ENCODE assay signal across 15 mouse cellular contexts in the genomic region with DNA sequence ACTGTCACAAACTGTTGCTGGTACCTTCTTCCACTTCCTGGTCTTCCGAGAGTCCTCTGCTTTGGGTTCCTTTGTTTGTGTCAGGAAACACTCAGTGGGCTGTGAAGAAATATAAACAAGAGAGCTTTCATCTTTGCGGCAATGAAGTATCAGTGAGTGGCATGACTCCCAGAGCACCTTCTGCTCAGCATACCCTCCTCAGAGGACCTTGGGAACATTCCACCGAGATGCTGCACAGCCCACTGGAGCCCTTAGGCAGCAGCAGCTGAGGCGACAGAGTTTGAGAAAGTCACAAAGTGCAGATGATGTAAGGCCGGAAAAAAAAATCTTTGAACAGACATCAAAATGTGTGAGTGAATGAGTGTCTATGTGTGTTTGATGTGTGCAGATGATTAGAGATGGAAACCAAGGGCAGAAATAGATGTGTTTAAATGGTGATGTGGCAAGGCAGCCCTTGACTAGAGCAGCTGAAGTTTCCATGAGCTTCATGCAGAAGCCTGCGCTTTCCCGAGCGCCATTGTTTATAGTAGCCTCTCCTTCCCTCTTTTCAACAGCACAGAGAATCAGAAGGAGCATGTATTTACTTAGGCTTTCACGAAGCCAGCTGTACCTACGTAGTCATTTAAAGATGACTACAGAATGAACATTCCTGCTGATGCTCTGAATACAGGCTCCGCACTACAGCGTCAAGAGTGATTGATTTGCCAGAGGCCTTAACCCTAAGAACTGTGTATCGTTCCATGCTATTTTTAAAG. TPM values are rescaled to one million over a fixed set of nuclear protein-coding genes. Genes with fewer than 3 reads are reported as not detected.
DNase-seq lines count a peak whose midpoint lies in the region; ATAC-seq lines count a peak whose summit lies in the region.
"Had no signal": no experiment of that assay in that cellular context is flagged by ENCODE, and none has a peak within 500 bp of the region (broad histone marks: within the 10 kb centered on the region; RNA-seq: fewer than 3 reads in every experiment).

No protein-coding gene starts in this region.

- peak overlapping the region; percentile 28; the same call in 1 of the 2 replicates for H3K27ac ChIP-seq in heart, embryonic 13.5 days (replicated peaks)
- no peak overlapping the region for H3K27ac ChIP-seq in heart, embryonic 12.5 days (ENCODE audit: poor library complexity, severe bottlenecking)
- peak overlapping the region; percentile 10; the same call in 1 of the 2 replicates for H3K27ac ChIP-seq in intestine, embryonic 15.5 days
- H3K27ac ChIP-seq: hindbrain, embryonic 13.5 days had no signal

- H3K4me1 ChIP-seq in heart, embryonic 13.5 days, result peaks cover 22% of the 10 kb centered on the region
- H3K4me1 ChIP-seq in heart, embryonic 12.5 days (replicated peaks), result peaks cover 8% of the 10 kb centered on the region; the same call in 1 of the 2 replicates
- peaks cover 9% of the 10 kb centered on the region for H3K4me1 ChIP-seq in intestine, embryonic 15.5 days (replicated peaks)
- H3K4me1 ChIP-seq: hindbrain, embryonic 13.5 days had no signal

- no peak for ATAC-seq in heart, embryonic 13.5 days (ENCODE audit: extremely low read depth, insufficient number of reproducible peaks, low FRiP score, low TSS enrichment)
- no peak for ATAC-seq in heart, embryonic 12.5 days (ENCODE audit: insufficient number of reproducible peaks, low FRiP score)
- ATAC-seq in intestine, embryonic 15.5 days, result peak; percentile 71

- WGBS in heart, embryonic 13.5 days, result 52% methylated on average over 13 of the region's 13 CpGs
- WGBS in heart, embryonic 12.5 days, result 57% methylated on average over 13 of the region's 13 CpGs
- WGBS in intestine, embryonic 15.5 days, result 29% methylated on average over 13 of the region's 13 CpGs

- H3K27me3 ChIP-seq in heart, embryonic 13.5 days (replicated peaks), result no peaks in the 10 kb centered on the region
- no peaks in the 10 kb centered on the region for H3K27me3 ChIP-seq in heart, embryonic 12.5 days (replicated peaks)
- H3K27me3 ChIP-seq in intestine, embryonic 15.5 days (replicated peaks), result no peaks in the 10 kb centered on the region
- H3K27me3 ChIP-seq: hindbrain, embryonic 13.5 days had no signal

- H3K9me3 ChIP-seq in heart, embryonic 13.5 days, result no peaks in the 10 kb centered on the region
- no peaks in the 10 kb centered on the region for H3K9me3 ChIP-seq in heart, embryonic 12.5 days (replicated peaks)
- no peaks in the 10 kb centered on the region for H3K9me3 ChIP-seq in intestine, embryonic 15.5 days
- H3K9me3 ChIP-seq: heart, embryonic 10.5 days had no signal

- no peaks in the 10 kb centered on the region for H3K36me3 ChIP-seq in heart, embryonic 13.5 days
- H3K36me3 ChIP-seq in heart, embryonic 12.5 days, result no peaks in the 10 kb centered on the region
- H3K36me3 ChIP-seq in intestine, embryonic 15.5 days, result no peaks in the 10 kb centered on the region
- H3K36me3 ChIP-seq: heart, embryonic 10.5 days; hindbrain, embryonic 13.5 days had no signal

- DNase-seq in CD4-positive, CD25-positive, alpha-beta regulatory T cell, adult 2 months (ENCODE audit: low read depth, low spot score), result peak; percentile 31
- DNase-seq in lung, postnatal 14 days, result peak; percentile 27
- no peak for DNase-seq in cerebellum, adult 8-10 months
- DNase-seq in yolk sac, embryonic 10.5 days (ENCODE audit: low spot score), result no peak
- DNase-seq in heart, adult 8-10 months (ENCODE audit: low spot score), result no peak
- DNase-seq: adrenal gland, postnatal 10 days; spleen, adult 18-20 months; thymus, adult 2 months had no signal

- H3K4me2 ChIP-seq in heart, embryonic 13.5 days, result no peak overlapping the region
- no peak overlapping the region for H3K4me2 ChIP-seq in heart, embryonic 12.5 days
- H3K4me2 ChIP-seq in intestine, embryonic 15.5 days (replicated peaks), result no peak overlapping the region
- H3K4me2 ChIP-seq: hindbrain, embryonic 13.5 days had no signal

- H3K9ac ChIP-seq in heart, embryonic 13.5 days, result no peak overlapping the region
- no peak overlapping the region for H3K9ac ChIP-seq in heart, embryonic 12.5 days
- H3K9ac ChIP-seq in intestine, embryonic 15.5 days, result no peak overlapping the region
- H3K9ac ChIP-seq: hindbrain, embryonic 13.5 days had no signal

- no peak overlapping the region for H3K4me3 ChIP-seq in heart, embryonic 13.5 days
- H3K4me3 ChIP-seq in heart, embryonic 12.5 days, result no peak overlapping the region
- H3K4me3 ChIP-seq in intestine, embryonic 15.5 days (replicated peaks), result no peak overlapping the region
- H3K4me3 ChIP-seq: heart, embryonic 10.5 days; hindbrain, embryonic 13.5 days; myocyte had no signal

RNA-seq across cellular contexts. Expression of gene Tmem30c, which starts 25.4 kb away (rescaled TPM):
- polyA plus RNA-seq in heart, embryonic 13.5 days (2015; fragmentation: Nextera tagmentation; extraction: Ambion mirVana), result 0.05 TPM in 1 of 2 replicates, not detected in the other
- polyA plus RNA-seq in heart, embryonic 12.5 days (2016; fragmentation: Nextera tagmentation; extraction: Ambion mirVana), result 0.08 TPM in 1 of 2 replicates, not detected in the other
- polyA plus RNA-seq in intestine, embryonic 15.5 days (2015; fragmentation: Nextera tagmentation; extraction: Ambion mirVana), result not detected in 2 replicates
- total RNA-seq in heart, adult 8-10 months (2022), result not detected
- total RNA-seq: adrenal gland, postnatal 10 days; common myeloid progenitor, adult 5-6 weeks had no signal
- polyA plus RNA-seq: heart, embryonic 10.5 days; myocyte; thymus, adult 2 months had no signal

RNA-seq across cellular contexts. Expression of gene Filip1l, which starts 34.8 kb away (rescaled TPM):
- polyA plus RNA-seq in heart, embryonic 13.5 days (2015; fragmentation: Nextera tagmentation; extraction: Ambion mirVana), result 19.3 and 21.0 TPM in 2 replicates
- 27.8 and 31.0 TPM in 2 replicates for polyA plus RNA-seq in heart, embryonic 12.5 days (2016; fragmentation: Nextera tagmentation; extraction: Ambion mirVana)
- 33.0 and 34.0 TPM in 2 replicates for polyA plus RNA-seq in intestine, embryonic 15.5 days (2015; fragmentation: Nextera tagmentation; extraction: Ambion mirVana)
- total RNA-seq in heart, adult 8-10 months (2022), result 10 to 100 TPM; 25.5 to 36.2 (median 31.4) TPM

Comparison
In these comparisons a context has a peak if more than half of its experiments do, and no peak if none do; other contexts are left out.
1. DNase-seq: peak in CD4-positive, CD25-positive, alpha-beta regulatory T cell, adult 2 months (single experiment) and lung, postnatal 14 days (single experiment); none in cerebellum, adult 8-10 months (single experiment), yolk sac, embryonic 10.5 days (single experiment) and heart, adult 8-10 months (single experiment).